Mouse (Mus musculus) heart, postnatal 25 days (tissue): ENCODE measurements at regions not wholly inside any gene's neighbourhood (a gene's known extent, or its start where the extent isn't known, plus 50 kb on each side); places are given as distances from the start of the nearest gene placed in this dataset.
A peak's percentile ranks its signal among the peaks of the same experiment; 100 is the strongest.

Source experiments
- DNase-seq: peaks from one replicate; pipeline ENCODE4 v3.0.0; 2022; ENCODE audit warnings: low spot score
- intact Hi-C: fragments of 180-260 bp; cut with DNase I; formaldehyde crosslinking; loops from one replicate; pipeline ENCODE4 v1.15.1; 2025

DNA sequence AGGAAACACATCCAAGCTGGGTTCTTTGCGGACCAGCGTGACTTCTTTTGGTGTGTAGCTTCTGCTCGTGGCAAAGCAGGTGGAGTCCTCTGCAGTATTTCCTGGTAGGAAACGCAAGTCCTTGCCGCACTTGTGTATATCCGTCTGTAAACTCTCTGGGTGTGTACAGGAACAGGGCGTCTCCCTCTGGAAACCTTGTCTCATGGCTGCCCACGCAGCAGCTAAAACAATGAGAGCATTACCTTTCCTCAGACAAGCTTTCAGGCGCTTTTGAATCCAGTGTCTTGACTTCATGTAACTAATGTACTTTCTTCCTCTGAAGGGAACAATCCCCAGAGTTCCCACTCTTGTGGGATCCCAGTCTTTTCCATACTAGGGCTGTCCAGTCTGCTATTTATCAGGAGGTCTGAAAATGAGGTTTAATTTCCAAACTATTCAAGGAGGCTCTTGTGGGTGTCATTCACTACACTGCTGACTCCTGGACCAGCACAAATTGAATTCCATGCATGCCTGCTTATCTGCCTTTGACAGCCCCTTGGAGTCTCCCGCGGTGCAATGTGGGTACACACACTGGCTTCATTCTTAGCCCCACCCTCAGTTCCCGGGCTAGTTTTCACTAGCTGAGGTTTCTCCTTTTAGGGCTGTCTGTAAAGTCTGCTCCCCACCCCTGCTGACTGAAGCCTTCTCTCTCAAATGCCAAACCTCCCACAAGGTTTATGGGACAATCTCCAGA lies 161.6 kb upstream of the Anxa10 start:
- DNase-seq: peak; percentile 6

GRCm38 (mm10) chr8:62250551-62250950 lies 127.6 kb upstream of the Anxa10 start:
- DNase-seq: no peak

More for the DNA sequence above, 161.6 kb upstream of the Anxa10 start:
- intact Hi-C loops: no loop called here

More at GRCm38 (mm10) chr8:62250551-62250950, 127.6 kb upstream of the Anxa10 start:
- intact Hi-C loops: no loop called here
